ENCODE assay signal across 8 mouse cellular contexts in genomic region chr3:145904850-145905776, GRCm38 (mm10). TPM values are rescaled to one million over a fixed set of nuclear protein-coding genes. Genes with fewer than 3 reads are reported as not detected.
DNase-seq lines count a peak whose midpoint lies in the region; ATAC-seq lines count a peak whose summit lies in the region.

No protein-coding gene starts in this region.

- no peak overlapping the region for H3K9ac ChIP-seq in hindbrain, embryonic 14.5 days

- no peaks in the 10 kb centered on the region for H3K9me3 ChIP-seq in hindbrain, embryonic 14.5 days (ENCODE audit: control insufficient read depth, low read length)
- H3K9me3 ChIP-seq in midbrain, embryonic 10.5 days (replicated peaks), result no peaks in the 10 kb centered on the region

- no peaks in the 10 kb centered on the region for H3K36me3 ChIP-seq in hindbrain, embryonic 14.5 days (replicated peaks; ENCODE audit: control insufficient read depth, insufficient read depth)
- H3K36me3 ChIP-seq in midbrain, embryonic 10.5 days, result no peaks in the 10 kb centered on the region

- no peak overlapping the region for H3K27ac ChIP-seq in hindbrain, embryonic 14.5 days
- H3K27ac ChIP-seq in midbrain, embryonic 10.5 days (replicated peaks), result peak overlapping the region; percentile 63

- peak; percentile 56 for ATAC-seq in hindbrain, embryonic 14.5 days (ENCODE audit: low FRiP score)

- H3K4me1 ChIP-seq in hindbrain, embryonic 14.5 days (replicated peaks; ENCODE audit: control insufficient read depth, insufficient read depth, low read length), result no peaks in the 10 kb centered on the region
- H3K4me1 ChIP-seq in midbrain, embryonic 10.5 days, result peaks cover 5% of the 10 kb centered on the region

- intact Hi-C loops in left cerebral cortex, postnatal 10 days (cut with DNase I), result no loop called here

- WGBS in hindbrain, embryonic 14.5 days, result 45% methylated on average over 22 of the region's 22 CpGs
- 54% methylated on average over 22 of the region's 22 CpGs for WGBS in midbrain, embryonic 10.5 days

- no peak overlapping the region for H3K4me3 ChIP-seq in hindbrain, embryonic 14.5 days (replicated peaks; ENCODE audit: low read length)
- no peak overlapping the region for H3K4me3 ChIP-seq in midbrain, embryonic 10.5 days

- no peaks in the 10 kb centered on the region for H3K27me3 ChIP-seq in hindbrain, embryonic 14.5 days (ENCODE audit: control insufficient read depth, insufficient read depth, low read length)
- no peaks in the 10 kb centered on the region; the same call in 1 of the 2 replicates for H3K27me3 ChIP-seq in midbrain, embryonic 10.5 days (ENCODE audit: low read depth, poor library complexity, severe bottlenecking)

- peak; percentile 38 for DNase-seq in right cerebral cortex, adult 18-20 months
- no peak for DNase-seq in right cerebral cortex, postnatal 36 days (ENCODE audit: low spot score in 2 of 2)
- DNase-seq in cerebellum, adult 9-10 months, result peak; percentile 41
- peak; percentile 18 to 87 for DNase-seq in frontal cortex, adult 2 months (ENCODE audit: extremely low spot score in 1 of 2, low spot score in 1 of 2)
- DNase-seq in hindbrain, embryonic 14.5 days (ENCODE audit: low spot score), result peak; percentile 91
- DNase-seq in left cerebral cortex, postnatal 10 days (ENCODE audit: extremely low spot score in 1 of 2, low spot score in 2 of 2), result peak; percentile 36 to 59
- peak; percentile 81 for DNase-seq in midbrain, embryonic 10.5 days (ENCODE audit: low spot score)
- DNase-seq in spleen, adult 12 weeks (ENCODE audit: low spot score), result peak; percentile 32

- peak overlapping the region; percentile 40 for H3K4me2 ChIP-seq in hindbrain, embryonic 14.5 days (replicated peaks)

RNA-seq across cellular contexts. Expression of gene Bcl10, which starts 17.5 kb away (rescaled TPM):
- polyA plus RNA-seq in frontal cortex, adult 2 months (2012; rRNA removed), result 14.0 TPM in 2 replicates
- polyA plus RNA-seq in hindbrain, embryonic 14.5 days (2014; fragmentation: Nextera tagmentation; extraction: Ambion mirVana), result 37.9 and 39.9 TPM in 2 replicates
- total RNA-seq in left cerebral cortex, postnatal 10 days (2021), result 10 to 100 TPM; 15.8 to 16.2 TPM
- 43.9 and 44.3 TPM in 2 replicates for polyA plus RNA-seq in midbrain, embryonic 10.5 days (2016; fragmentation: Nextera tagmentation; extraction: Ambion mirVana)

RNA-seq across cellular contexts. Expression of gene 2410004B18Rik, which starts 32.7 kb away (rescaled TPM):
- polyA plus RNA-seq in frontal cortex, adult 2 months (2012; rRNA removed), result 38.7 and 39.9 TPM in 2 replicates
- 79.7 and 86.5 TPM in 2 replicates for polyA plus RNA-seq in hindbrain, embryonic 14.5 days (2014; fragmentation: Nextera tagmentation; extraction: Ambion mirVana)
- 10 to 100 TPM; 41.2 to 47.4 TPM for total RNA-seq in left cerebral cortex, postnatal 10 days (2021)
- 50.6 and 51.1 TPM in 2 replicates for polyA plus RNA-seq in midbrain, embryonic 10.5 days (2016; fragmentation: Nextera tagmentation; extraction: Ambion mirVana)

Comparison
In these comparisons a context has a peak if more than half of its experiments do, and no peak if none do; other contexts are left out.
1. DNase-seq: peak in right cerebral cortex, adult 18-20 months (single experiment), cerebellum, adult 9-10 months (single experiment), frontal cortex, adult 2 months (2 of 2), hindbrain, embryonic 14.5 days (single experiment), left cerebral cortex, postnatal 10 days (2 of 2), midbrain, embryonic 10.5 days (single experiment) and spleen, adult 12 weeks (single experiment); none in right cerebral cortex, postnatal 36 days (0 of 2).